In the genomic region with DNA sequence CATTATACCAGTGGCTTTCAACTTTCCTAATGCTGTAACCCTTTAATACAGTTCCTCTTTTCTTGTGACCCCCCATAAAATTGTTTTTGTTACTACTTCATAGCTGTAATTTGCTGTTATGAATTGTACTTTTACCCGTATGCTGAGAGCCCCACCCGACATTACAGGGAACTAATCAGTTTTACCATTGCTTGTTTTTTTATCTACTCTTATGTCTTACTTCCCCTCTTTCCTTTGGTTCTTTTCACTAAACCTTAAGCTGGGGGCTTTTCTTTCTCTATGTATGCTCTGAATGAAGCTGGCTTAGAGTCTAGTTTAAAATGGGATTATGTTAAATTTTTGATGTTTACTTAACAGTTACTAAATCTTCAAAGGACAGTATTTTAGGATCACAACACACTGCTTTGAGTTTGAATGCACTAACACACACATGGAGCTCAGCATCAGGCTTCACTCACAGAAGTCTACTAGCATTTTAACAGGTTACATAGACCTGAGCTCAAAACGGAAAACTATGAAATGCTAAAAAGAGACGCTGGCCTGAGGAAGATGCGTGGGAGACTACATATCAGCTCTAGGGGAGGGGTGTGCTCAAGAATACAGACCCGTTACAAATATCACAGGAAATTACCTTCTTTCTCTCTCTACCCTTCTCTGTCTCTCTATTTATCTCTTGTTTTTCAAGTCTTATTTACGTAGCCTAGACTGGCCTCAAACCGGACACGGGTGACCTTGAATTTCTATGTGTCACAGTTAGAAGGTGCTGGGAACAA, we compare ENCODE assay signal across 34 mouse cellular contexts.
DNase-seq lines count a peak whose midpoint lies in the region; ATAC-seq and TF ChIP-seq lines count a peak whose summit lies in the region.
"Had no signal": no experiment of that assay in that cellular context is flagged by ENCODE, and none has a peak within 500 bp of the region (broad histone marks: within the 10 kb centered on the region; RNA-seq: fewer than 3 reads in every experiment).

No protein-coding gene starts in this region.

- no peaks in the 10 kb centered on the region for H3K27me3 ChIP-seq in kidney, adult 2 months (replicated peaks; ENCODE audit: control insufficient read depth, insufficient read depth, low read length)
- H3K27me3 ChIP-seq in forebrain, embryonic 12.5 days: no peaks in the 10 kb centered on the region
- H3K27me3 ChIP-seq: heart, embryonic 13.5 days; limb, embryonic 13.5 days; liver, embryonic 12.5 days; midbrain, embryonic 15.5 days had no signal

- H3K9ac ChIP-seq in forebrain, embryonic 12.5 days: no peak overlapping the region
- H3K9ac ChIP-seq: heart, embryonic 13.5 days; limb, embryonic 13.5 days; liver, embryonic 12.5 days; midbrain, embryonic 15.5 days had no signal

- no peaks in the 10 kb centered on the region for H3K9me3 ChIP-seq in forebrain, embryonic 12.5 days
- H3K9me3 ChIP-seq: G1E; heart, embryonic 13.5 days; hindbrain, embryonic 10.5 days; limb, embryonic 13.5 days; liver, embryonic 12.5 days; midbrain, embryonic 10.5 days; midbrain, embryonic 15.5 days had no signal

- H3K4me2 ChIP-seq in forebrain, embryonic 12.5 days: no peak overlapping the region
- H3K4me2 ChIP-seq: heart, embryonic 13.5 days; limb, embryonic 13.5 days; liver, embryonic 12.5 days; midbrain, embryonic 15.5 days had no signal

- peaks cover 2% of the 10 kb centered on the region; the same call in 1 of the 2 replicates for H3K4me1 ChIP-seq in kidney, adult 2 months (ENCODE audit: control insufficient read depth, insufficient read depth, low read length)
- no peaks in the 10 kb centered on the region for H3K4me1 ChIP-seq in forebrain, embryonic 12.5 days
- H3K4me1 ChIP-seq: heart, embryonic 13.5 days; hindbrain, embryonic 10.5 days; limb, embryonic 13.5 days; midbrain, embryonic 10.5 days; midbrain, embryonic 15.5 days had no signal

- no peak for TF ChIP-seq POLR2A in kidney, adult 2 months (IDR thresholded peaks at IDR 0.05; ENCODE audit: low read depth, low read length)

- ATAC-seq in activated CD4-positive, CD25-positive, alpha-beta regulatory T cell, adult 4 months: peak; percentile 43
- no peak for ATAC-seq in forebrain, embryonic 12.5 days (ENCODE audit: low FRiP score)
- ATAC-seq: forebrain, embryonic 14.5 days; hindbrain, embryonic 16.5 days; intestine, embryonic 16.5 days; liver, embryonic 12.5 days; lung, postnatal 0 days; midbrain, embryonic 15.5 days had no signal

- DNase-seq in kidney, adult 2 months: no peak
- no peak for DNase-seq in kidney, postnatal 10 days
- peak; percentile 36 for DNase-seq in CD4-positive, CD25-positive, alpha-beta regulatory T cell, adult 2 months (ENCODE audit: low read depth, low spot score)
- DNase-seq in cerebellum, adult 11 months: no peak
- no peak for DNase-seq in layer of hippocampus, adult 11-12 months (ENCODE audit: low spot score)
- DNase-seq: adrenal gland, adult 2 months; B cell, adult 2 months; cerebellum, adult 9-10 months; cerebellum, postnatal 36 days; heart, adult 2 months; heart, postnatal 14 days; kidney, adult 9 months; kidney, postnatal 14 days; lung, adult 18-20 months; right cerebral cortex, adult 18-20 months; spleen, adult 18-20 months; thymus, adult 18-20 months; thymus, postnatal 25 days had no signal

- peak overlapping the region; percentile 41; the same call in 1 of the 2 replicates for H3K27ac ChIP-seq in kidney, adult 2 months (ENCODE audit: insufficient read depth, low read depth, low read length)
- H3K27ac ChIP-seq in forebrain, embryonic 12.5 days: no peak overlapping the region
- H3K27ac ChIP-seq: heart, adult 2 months; heart, embryonic 13.5 days; hindbrain, embryonic 10.5 days; left cerebral cortex, adult 2 months; limb, embryonic 13.5 days; liver, embryonic 12.5 days; macrophage; midbrain, embryonic 10.5 days; midbrain, embryonic 15.5 days; stomach, postnatal 0 days had no signal

- peaks cover 4% of the 10 kb centered on the region; the same call in 1 of the 2 replicates for H3K36me3 ChIP-seq in kidney, adult 2 months (ENCODE audit: control insufficient read depth, insufficient read depth, low read length)
- H3K36me3 ChIP-seq in forebrain, embryonic 12.5 days (replicated peaks): peaks cover 71% of the 10 kb centered on the region

- no peak for TF ChIP-seq CTCF in kidney, adult 2 months (conservative IDR thresholded peaks at IDR 0.05; ENCODE audit: insufficient read depth, insufficient read length, low read depth, low read length)

- WGBS in kidney, adult 2 months: 81% methylated on average over 9 of the region's 9 CpGs
- WGBS in forebrain, embryonic 12.5 days: 88% methylated on average over 9 of the region's 9 CpGs

- no peak overlapping the region for H3K4me3 ChIP-seq in kidney, adult 2 months (ENCODE audit: insufficient read depth, low read depth, low read length)
- H3K4me3 ChIP-seq in forebrain, embryonic 12.5 days (replicated peaks): no peak overlapping the region
- H3K4me3 ChIP-seq: heart, adult 2 months; heart, embryonic 13.5 days; hindbrain, embryonic 10.5 days; left cerebral cortex, adult 2 months; limb, embryonic 13.5 days; liver, embryonic 12.5 days; midbrain, embryonic 10.5 days; midbrain, embryonic 15.5 days had no signal
